Mouse (Mus musculus): ENCODE measurements at regions not wholly inside any gene's neighbourhood (a gene's known extent, or its start where the extent isn't known, plus 50 kb on each side); places are given as distances from the start of the nearest gene placed in this dataset.

GRCm38 (mm10) chr1:18758347-18759129 lies 344.3 kb upstream of the Tfap2d start:
- no peak for TF ChIP-seq ZNF384 (IDR thresholded peaks at IDR 0.05; ENCODE audit: low read depth, low read length)
- no peak for TF ChIP-seq MAFK (IDR thresholded peaks at IDR 0.05; ENCODE audit: insufficient read depth, low read depth, low read length)
- TF ChIP-seq CHD2 (IDR thresholded peaks at IDR 0.05; ENCODE audit: low read depth, low read length): no peak
- no peak for TF ChIP-seq HCFC1 (IDR thresholded peaks at IDR 0.05; ENCODE audit: borderline replicate concordance, insufficient read depth, low read length)
- TF ChIP-seq ZC3H11A (IDR thresholded peaks at IDR 0.05; ENCODE audit: borderline replicate concordance, low read depth, low read length): no peak

Measured in ES-E14 (cell line).